Mouse (Mus musculus) limb, embryonic 10.5 days (tissue): ENCODE measurements around the gene Fhl3. TPM values are rescaled to one million over a fixed set of nuclear protein-coding genes. Genes with fewer than 3 reads are reported as not detected.
"Not testable (repeated sequence)": the region's sequence is repeated elsewhere in the genome, so short reads cannot be mapped to it uniquely, and the experiment has no call there.

Experiments used
- DNase-seq: peaks from one replicate; pipeline ENCODE4 v3.0.0-alpha.2; 2017; ENCODE audit warnings: low spot score
- H3K27ac ChIP-seq: fragments of 300-500 bp; sonication (generic); 2 replicates; pipeline ENCODE4 v1.5.1; 2016; ENCODE audit warnings: mild to moderate bottlenecking
- H3K27me3 ChIP-seq: fragments of 300-500 bp; sonication (generic); 2 replicates; pipeline ENCODE4 v1.6.1; 2016; ENCODE audit warnings: low read depth, mild to moderate bottlenecking; ENCODE audit not compliant: poor library complexity, severe bottlenecking
- H3K36me3 ChIP-seq: fragments of 300-500 bp; sonication (generic); 2 replicates; pipeline ENCODE4 v1.6.1; 2016; ENCODE audit warnings: mild to moderate bottlenecking, moderate library complexity
- H3K4me1 ChIP-seq: fragments of 300-500 bp; sonication (generic); 2 replicates; pipeline ENCODE4 v1.6.1; 2016
- H3K4me3 ChIP-seq: fragments of 300-500 bp; sonication (generic); 2 replicates; pipeline ENCODE4 v1.5.1; 2016; ENCODE audit warnings: mild to moderate bottlenecking, moderate library complexity
- H3K9me3 ChIP-seq: fragments of 300-500 bp; sonication (generic); replicated peaks from 2 replicates; pipeline ENCODE4 v1.6.1; 2016; ENCODE audit warnings: mild to moderate bottlenecking
- WGBS: fragments of 180-500 bp; shearing (Covaris S2); methylation state at CpG from one replicate; pipeline ENCODE4 v1.1.7; 2016; 5-methylcytosine and 5-hydroxymethylcytosine counted together
- polyA plus RNA-seq: library from polyadenylated mRNA; unstranded; fragments of >200 nt; fragmentation: Nextera tagmentation; extraction: Ambion mirVana; gene quantifications from 2 replicates; pipeline ENCODE4 v1.2.1, GENCODE M21; 2016

The Fhl3 gene
- polyA plus RNA-seq, 1 experiment from 2014 or later = 10.1 TPM

GRCm38 (mm10) chr4:124705661-124706269 is 5.3 kb downstream of the Fhl3 start:
- no peak overlapping the region for H3K4me3 ChIP-seq
- H3K27me3 ChIP-seq = no peaks in the 10 kb centered on the region
- no peaks in the 10 kb centered on the region for H3K9me3 ChIP-seq
- H3K36me3 ChIP-seq = peaks cover 36% of the 10 kb centered on the region
- H3K4me1 ChIP-seq = peaks cover 94% of the 10 kb centered on the region
- WGBS = 92% methylated on average over 23 of the region's 23 CpGs
- no peak for DNase-seq
- H3K27ac ChIP-seq = peak overlapping the region; percentile 90

- not testable (repeated sequence) for H3K27me3 ChIP-seq, H3K4me3 ChIP-seq, H3K9me3 ChIP-seq, DNase-seq
- Histone ChIP-seq H3K27ac (peak overlapping the region; percentile 96), H3K36me3 (peaks cover 36% of the 10 kb centered on the region), H3K4me1 (peaks cover 82% of the 10 kb centered on the region)
- 89% methylated on average over 25 of the region's 25 CpGs for WGBS
Measured at GRCm38 (mm10) chr4:124707381-124708199, 7.1 kb downstream of the Fhl3 start.

GRCm38 (mm10) chr4:124708200-124708517 is 7.7 kb downstream of the Fhl3 start:
- H3K4me1 ChIP-seq = peaks cover 76% of the 10 kb centered on the region

GRCm38 (mm10) chr4:124708518-124709477 is 8.3 kb downstream of the Fhl3 start:
- peak; percentile 98 for DNase-seq
- H3K36me3 ChIP-seq = peaks cover 32% of the 10 kb centered on the region
- peak overlapping the region; percentile 96 for H3K27ac ChIP-seq
- H3K4me3 ChIP-seq = peak overlapping the region; percentile 45
- H3K4me1 ChIP-seq = peaks cover 70% of the 10 kb centered on the region
- WGBS = under 1% methylated on average over 41 of the region's 41 CpGs
- H3K9me3 ChIP-seq = no peaks in the 10 kb centered on the region
- H3K27me3 ChIP-seq = no peaks in the 10 kb centered on the region

More at GRCm38 (mm10) chr4:124708200-124708517, 7.7 kb downstream of the Fhl3 start:
- H3K36me3 ChIP-seq = peaks cover 35% of the 10 kb centered on the region
- H3K4me3 ChIP-seq, H3K27me3 ChIP-seq, DNase-seq, H3K9me3 ChIP-seq: not testable (repeated sequence)
- peak overlapping the region; percentile 96 for H3K27ac ChIP-seq
- WGBS = 4% methylated on average over 1 of the region's 1 CpGs

- H3K36me3 ChIP-seq = peaks cover 28% of the 10 kb centered on the region
- H3K4me3 ChIP-seq = peak overlapping the region; percentile 45
- no peaks in the 10 kb centered on the region for H3K9me3 ChIP-seq
- peaks cover 60% of the 10 kb centered on the region for H3K4me1 ChIP-seq
- peak; percentile 67 for DNase-seq
- no peaks in the 10 kb centered on the region for H3K27me3 ChIP-seq
- H3K27ac ChIP-seq = peak overlapping the region; percentile 96
- WGBS = 3% methylated on average over 18 of the region's 18 CpGs
Measured at GRCm38 (mm10) chr4:124709961-124710446, 9.5 kb downstream of the Fhl3 start.

- Histone ChIP-seq H3K36me3 (peaks cover 24% of the 10 kb centered on the region), H3K27me3 (no peaks in the 10 kb centered on the region), H3K9me3 (no peaks in the 10 kb centered on the region), H3K4me3 (no peak overlapping the region), H3K27ac (peak overlapping the region; percentile 96), H3K4me1 (peaks cover 58% of the 10 kb centered on the region)
- DNase-seq = peak; percentile 46
- WGBS = 14% methylated on average over 5 of the region's 5 CpGs
Measured at GRCm38 (mm10) chr4:124710776-124711291, 10.3 kb downstream of the Fhl3 start.

- no peak overlapping the region for H3K27ac ChIP-seq
- WGBS = 88% methylated on average over 6 of the region's 6 CpGs
- H3K9me3 ChIP-seq = no peaks in the 10 kb centered on the region
- no peaks in the 10 kb centered on the region for H3K27me3 ChIP-seq
- H3K4me1 ChIP-seq = peaks cover 50% of the 10 kb centered on the region
- no peak for DNase-seq
- no peak overlapping the region for H3K4me3 ChIP-seq
- peaks cover 24% of the 10 kb centered on the region for H3K36me3 ChIP-seq
Measured at GRCm38 (mm10) chr4:124712618-124713017, 12.1 kb downstream of the Fhl3 start.

GRCm38 (mm10) chr4:124713850-124714249 is 13.3 kb downstream of the Fhl3 start:
- H3K9me3 ChIP-seq, H3K27me3 ChIP-seq, H3K4me3 ChIP-seq, DNase-seq, H3K27ac ChIP-seq: not testable (repeated sequence)
- 74% methylated on average over 5 of the region's 5 CpGs for WGBS
- peaks cover 32% of the 10 kb centered on the region for H3K36me3 ChIP-seq
- H3K4me1 ChIP-seq = peaks cover 38% of the 10 kb centered on the region

GRCm38 (mm10) chr4:124714545-124715481 is 14.3 kb downstream of the Fhl3 start, which contains the start of gene Sf3a3:
Gene Sf3a3 (plus strand): TSS chr4:124714776.
- under 1% methylated on average over 57 of the region's 57 CpGs for WGBS
- no peaks in the 10 kb centered on the region for H3K27me3 ChIP-seq
- peaks cover 41% of the 10 kb centered on the region for H3K36me3 ChIP-seq
- H3K27ac ChIP-seq = peak within 1 kb of the TSS; percentile 90
- H3K4me1 ChIP-seq = peaks cover 28% of the 10 kb centered on the region
- H3K9me3 ChIP-seq = no peaks in the 10 kb centered on the region
- DNase-seq = peak; percentile 97
- peak within 1 kb of the TSS; percentile 77 for H3K4me3 ChIP-seq

- no peak for DNase-seq
- H3K9me3 ChIP-seq = no peaks in the 10 kb centered on the region
- 95% methylated on average over 4 of the region's 4 CpGs for WGBS
- no peak overlapping the region for H3K27ac ChIP-seq
- peaks cover 14% of the 10 kb centered on the region for H3K4me1 ChIP-seq
- no peaks in the 10 kb centered on the region for H3K27me3 ChIP-seq
- no peak overlapping the region for H3K4me3 ChIP-seq
- H3K36me3 ChIP-seq = peaks cover 84% of the 10 kb centered on the region
Measured at GRCm38 (mm10) chr4:124719101-124719500, 18.6 kb downstream of the Fhl3 start.

GRCm38 (mm10) chr4:124726121-124726520 is 25.6 kb downstream of the Fhl3 start:
- Histone ChIP-seq H3K27me3 (no peaks in the 10 kb centered on the region), H3K27ac (no peak overlapping the region), H3K36me3 (peaks cover 100% of the 10 kb centered on the region), H3K9me3 (no peaks in the 10 kb centered on the region), H3K4me3 (no peak overlapping the region), H3K4me1 (no peaks in the 10 kb centered on the region)
- no peak for DNase-seq
- WGBS = 93% methylated on average over 6 of the region's 6 CpGs
